Mouse (Mus musculus): ENCODE measurements around the gene Zan. TPM values are rescaled to one million over a fixed set of nuclear protein-coding genes. Genes with fewer than 3 reads are reported as not detected.

The Zan gene
- total and polyA plus RNA-seq, 3 experiments: 0.04 to 0.10 TPM; not detected in 1

GRCm38 (mm10) chr5:137349384-137350204, 127.3 kb downstream of the Zan start, which contains the start of gene Ephb4:
Gene Ephb4 (plus strand): TSS chr5:137350109.
- in situ Hi-C loops (cut with MboI; ENCODE audit: low pct_ligation_motif_present, low pct_unique_long_range_greater_than_20kb, low sequenced_read_pairs): no loop called here

DNA sequence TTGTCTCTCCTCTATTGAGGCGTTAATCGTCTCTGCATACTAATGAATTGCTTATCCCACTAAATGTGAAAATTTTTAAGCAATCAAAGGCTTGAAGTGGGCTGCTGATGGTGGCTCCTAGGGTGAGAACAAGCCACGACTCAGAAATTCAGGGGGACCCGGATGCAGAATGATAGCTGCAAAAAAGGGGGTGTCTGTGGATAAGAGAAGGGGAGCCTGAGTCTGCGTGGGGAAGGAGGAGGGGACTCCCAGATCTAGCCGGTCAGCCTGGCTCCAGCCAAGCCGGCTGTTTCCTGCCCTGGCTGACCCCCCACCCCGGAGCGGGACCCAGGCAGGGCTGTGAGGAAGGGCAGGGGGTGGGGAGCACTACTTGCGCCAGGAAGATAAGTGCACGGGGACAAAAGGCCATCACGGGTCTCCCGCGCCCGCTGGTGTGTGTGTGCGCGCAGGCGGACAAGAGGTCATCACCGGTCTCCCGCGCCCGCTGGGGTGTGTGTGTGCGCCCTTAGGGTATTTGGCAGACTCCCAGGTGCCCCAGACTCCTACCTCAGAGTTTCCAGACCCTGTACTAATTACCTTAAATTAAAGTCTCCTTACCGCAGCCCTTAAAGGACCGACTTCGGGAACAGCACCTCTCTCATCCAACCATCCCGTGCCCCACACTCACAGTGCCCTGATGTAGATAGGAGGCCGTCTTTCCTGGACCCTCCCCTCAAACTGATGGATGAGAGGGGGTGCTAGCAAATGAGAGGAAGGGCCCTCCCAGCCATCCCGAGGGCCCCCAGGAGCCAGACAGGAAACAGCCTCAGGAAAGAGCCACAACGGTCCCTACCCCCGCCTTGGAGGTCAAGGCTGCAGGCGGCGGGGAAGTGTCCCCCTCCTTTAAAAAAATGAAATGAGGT, 128.1 kb downstream of the Zan start:
- TF ChIP-seq NRF1 (IDR thresholded peaks at IDR 0.05; ENCODE audit: low read depth, low read length) (no peak), E2F4 (IDR thresholded peaks at IDR 0.05; ENCODE audit: insufficient replicate concordance, low read depth, low read length) (no peak), ELF1 (IDR thresholded peaks at IDR 0.05; ENCODE audit: low read depth, low read length) (no peak), POLR2AphosphoS2 (IDR thresholded peaks at IDR 0.05; ENCODE audit: low read depth, low read length) (no peak), TBP (conservative IDR thresholded peaks at IDR 0.05; ENCODE audit: low read depth, low read length) (no peak), MYC (IDR thresholded peaks at IDR 0.05; ENCODE audit: low read depth, low read length) (no peak), PAX5 (IDR thresholded peaks at IDR 0.05; ENCODE audit: low read length) (no peak), CHD1 (IDR thresholded peaks at IDR 0.05; ENCODE audit: low read depth, low read length) (no peak), CTCF (conservative IDR thresholded peaks at IDR 0.05 in 1 of 2, IDR thresholded peaks at IDR 0.05 in 1 of 2; ENCODE audit: low read depth in 2 of 2, low read length in 2 of 2) (no peak), BHLHE40 (IDR thresholded peaks at IDR 0.05; ENCODE audit: low read depth, low read length) (no peak), SMC3 (IDR thresholded peaks at IDR 0.05; ENCODE audit: low read depth, low read length) (no peak)
- Histone ChIP-seq H3K36me3 (replicated peaks in 1 of 2; ENCODE audit: control insufficient read depth in 1 of 2, insufficient read depth in 1 of 2, low read length in 1 of 2) (no peaks in the 10 kb centered on the region), H3K4me1 (ENCODE audit: control insufficient read depth in 1 of 2, insufficient read depth in 2 of 2) (peaks cover 10 to 45% of the 10 kb centered on the region in 2 experiments; a peak in 3 of 4 replicates), H3K79me2 (replicated peaks; ENCODE audit: control insufficient read depth, extremely low read depth, insufficient read depth, poor library complexity, severe bottlenecking) (no peaks in the 10 kb centered on the region), H3K27ac (ENCODE audit: insufficient read depth, low read depth) (no peak overlapping the region), H3K9me3 (replicated peaks; ENCODE audit: low read length) (peaks cover 6% of the 10 kb centered on the region), H3K4me3 (replicated peaks in 1 of 3; ENCODE audit: low read depth in 2 of 3, low read length in 2 of 3, poor library complexity in 1 of 3) (no peak overlapping the region), H3K4me2 (ENCODE audit: insufficient read depth, low read depth, poor library complexity, severe bottlenecking) (no peak overlapping the region), H3K27me3 (replicated peaks) (peaks cover 48% of the 10 kb centered on the region), H3K9ac (ENCODE audit: insufficient read depth, low read depth) (no peak overlapping the region)
- in situ Hi-C loops (cut with MboI; ENCODE audit: low pct_ligation_motif_present, low pct_unique_long_range_greater_than_20kb, low sequenced_read_pairs) (no loop called here), dilution Hi-C loops (cut with MboI; ENCODE audit: extremely low pct_ligation_motif_present, extremely low pct_unique_long_range_greater_than_20kb, low sequenced_read_pairs) (no loop called here)
- DNase-seq (ENCODE audit: extremely low read depth): no peak

More at GRCm38 (mm10) chr5:137349384-137350204, 127.3 kb downstream of the Zan start, which contains the start of gene Ephb4:
- Histone ChIP-seq H3K36me3 (replicated peaks in 1 of 2; ENCODE audit: control insufficient read depth in 1 of 2, insufficient read depth in 1 of 2, low read length in 1 of 2) (no peaks in the 10 kb centered on the region), H3K9ac (ENCODE audit: insufficient read depth, low read depth) (peak within 1 kb of the TSS; percentile 10; the same call in 1 of the 2 replicates), H3K27me3 (replicated peaks) (peaks cover 57% of the 10 kb centered on the region), H3K27ac (ENCODE audit: insufficient read depth, low read depth) (no peak within 1 kb of the TSS), H3K9me3 (replicated peaks; ENCODE audit: low read length) (no peaks in the 10 kb centered on the region), H3K4me2 (ENCODE audit: insufficient read depth, low read depth, poor library complexity, severe bottlenecking) (peak within 1 kb of the TSS; percentile 71), H3K4me3 (replicated peaks in 1 of 3; ENCODE audit: low read depth in 2 of 3, low read length in 2 of 3, poor library complexity in 1 of 3) (peak within 1 kb of the TSS in 2 of 3 experiments; percentile 41 to 54), H3K4me1 (ENCODE audit: control insufficient read depth in 1 of 2, insufficient read depth in 2 of 2) (peaks cover 10 to 39% of the 10 kb centered on the region in 2 experiments; a peak in 3 of 4 replicates), H3K79me2 (replicated peaks; ENCODE audit: control insufficient read depth, extremely low read depth, insufficient read depth, poor library complexity, severe bottlenecking) (no peaks in the 10 kb centered on the region)
- dilution Hi-C loops (cut with MboI; ENCODE audit: extremely low pct_ligation_motif_present, extremely low pct_unique_long_range_greater_than_20kb, low sequenced_read_pairs): no loop called here
- TF ChIP-seq KAT2A (IDR thresholded peaks at IDR 0.05; ENCODE audit: insufficient replicate concordance, low read length): no peak
- DNase-seq (ENCODE audit: extremely low read depth): peak; percentile 5

Measured in CH12.LX (cell line).